Mouse (Mus musculus): Measurements from ENCODE around the gene Tmem242.
"Not testable (repeated sequence)": the region's sequence is repeated elsewhere in the genome, so short reads cannot be mapped to it uniquely, and the experiment has no call there.

The Tmem242 gene

GRCm38 (mm10) chr17:5440159-5440971 lies at the start of gene Tmem242:
Tmem242 (minus strand) TSS chr17:5440259.
- DNase-seq (ENCODE audit: low spot score) = peak; percentile 89

GRCm38 (mm10) chr17:5488156-5488555 lies 48.1 kb upstream of the Tmem242 start:
- DNase-seq (ENCODE audit: low spot score) = no peak

- DNase-seq (ENCODE audit: low spot score) = no peak
Observed at GRCm38 (mm10) chr17:5484663-5485062, 44.6 kb upstream of the Tmem242 start.

GRCm38 (mm10) chr17:5483456-5483855 lies 43.4 kb upstream of the Tmem242 start:
- no peak for DNase-seq (ENCODE audit: low spot score)

GRCm38 (mm10) chr17:5475960-5476725 lies 36.1 kb upstream of the Tmem242 start:
- DNase-seq (ENCODE audit: low spot score) = peak; percentile 45

GRCm38 (mm10) chr17:5472268-5472667 lies 32.2 kb upstream of the Tmem242 start:
- peak; percentile 27 for DNase-seq (ENCODE audit: low spot score)

- no peak for DNase-seq (ENCODE audit: low spot score)
Observed at GRCm38 (mm10) chr17:5467177-5467576, 27.1 kb upstream of the Tmem242 start.

GRCm38 (mm10) chr17:5466736-5467135 lies 26.7 kb upstream of the Tmem242 start:
- DNase-seq (ENCODE audit: low spot score) = no peak

GRCm38 (mm10) chr17:5463912-5464311 lies 23.9 kb upstream of the Tmem242 start:
- DNase-seq (ENCODE audit: low spot score) = no peak

- DNase-seq (ENCODE audit: low spot score) = no peak
Observed at GRCm38 (mm10) chr17:5453657-5454056, 13.6 kb upstream of the Tmem242 start.

- peak; percentile 44 for DNase-seq (ENCODE audit: low spot score)
Observed at GRCm38 (mm10) chr17:5443751-5444150, 3.7 kb upstream of the Tmem242 start.

GRCm38 (mm10) chr17:5443260-5443659 lies 3.2 kb upstream of the Tmem242 start:
- DNase-seq (ENCODE audit: low spot score) = peak; percentile 58

- not testable (repeated sequence) for DNase-seq (ENCODE audit: low spot score)
Observed at GRCm38 (mm10) chr17:5442403-5442802, 2.3 kb upstream of the Tmem242 start.

- no peak for DNase-seq (ENCODE audit: low spot score)
Observed at GRCm38 (mm10) chr17:5439831-5440158, 264 bp downstream of the Tmem242 start.

- DNase-seq (ENCODE audit: low spot score) = no peak
Observed at GRCm38 (mm10) chr17:5429772-5430133, 10.3 kb downstream of the Tmem242 start.

- peak; percentile 79 for DNase-seq (ENCODE audit: low spot score)
Observed at GRCm38 (mm10) chr17:5429090-5429771, 10.8 kb downstream of the Tmem242 start.

- no peak for DNase-seq (ENCODE audit: low spot score)
Observed at GRCm38 (mm10) chr17:5425204-5425603, 14.9 kb downstream of the Tmem242 start.

GRCm38 (mm10) chr17:5424156-5424555 lies 15.9 kb downstream of the Tmem242 start:
- no peak for DNase-seq (ENCODE audit: low spot score)

- no peak for DNase-seq (ENCODE audit: low spot score)
Observed at GRCm38 (mm10) chr17:5421835-5422234, 18.2 kb downstream of the Tmem242 start.

GRCm38 (mm10) chr17:5419771-5420518 lies 20.1 kb downstream of the Tmem242 start:
- no peak for DNase-seq (ENCODE audit: low spot score)

GRCm38 (mm10) chr17:5419056-5419455 lies 21.0 kb downstream of the Tmem242 start:
- no peak for DNase-seq (ENCODE audit: low spot score)

- DNase-seq (ENCODE audit: low spot score) = peak; percentile 73
Observed at GRCm38 (mm10) chr17:5418545-5418944, 21.5 kb downstream of the Tmem242 start, which contains the start of gene Ldhal6b. Ldhal6b (minus strand) TSS chr17:5418767.
